Mouse (Mus musculus) adrenal gland, postnatal 36 days (tissue): ENCODE measurements around the gene Slc9a6. TPM values are rescaled to one million over a fixed set of nuclear protein-coding genes. Genes with fewer than 3 reads are reported as not detected.

Experiments
- DNase-seq, 2 experiments: peaks; one replicate each; pipeline ENCODE4 v3.0.0; 2021; ENCODE audit warnings: mixed read lengths in 1 of 2
- total RNA-seq, 2 experiments: library from RNA; stranded (reverse); gene quantifications; 2 replicates each; pipeline ENCODE4 v1.2.3; 2021

Slc9a6 gene
- total RNA-seq, 2 experiments from 2014 or later, result 32.4 to 34.6 TPM

- no peak for DNase-seq
Observed at GRCm38 (mm10) chrX:56665226-56665973, 55.8 kb downstream of the Slc9a6 start.

- DNase-seq, result no peak
Observed at GRCm38 (mm10) chrX:56667296-56667695, 57.7 kb downstream of the Slc9a6 start.

GRCm38 (mm10) chrX:56668051-56668450 is 58.5 kb downstream of the Slc9a6 start:
- DNase-seq, result no peak

- DNase-seq, result no peak
Observed at GRCm38 (mm10) chrX:56668501-56668900, 58.9 kb downstream of the Slc9a6 start.

GRCm38 (mm10) chrX:56675556-56675955 is 66.0 kb downstream of the Slc9a6 start:
- DNase-seq, result no peak

GRCm38 (mm10) chrX:56677736-56678135 is 68.2 kb downstream of the Slc9a6 start:
- DNase-seq, result no peak

- DNase-seq, result no peak
Observed at GRCm38 (mm10) chrX:56679066-56679465, 69.5 kb downstream of the Slc9a6 start.

- DNase-seq, result no peak
Observed at GRCm38 (mm10) chrX:56682156-56682720, 72.7 kb downstream of the Slc9a6 start.

- no peak for DNase-seq
Observed at GRCm38 (mm10) chrX:56683521-56683920, 74.0 kb downstream of the Slc9a6 start.

- DNase-seq, result no peak
Observed at GRCm38 (mm10) chrX:56692554-56692953, 83.0 kb downstream of the Slc9a6 start.

- no peak for DNase-seq
Observed at GRCm38 (mm10) chrX:56694539-56694938, 85.0 kb downstream of the Slc9a6 start.

GRCm38 (mm10) chrX:56697199-56697780 is 87.7 kb downstream of the Slc9a6 start:
- no peak for DNase-seq

- no peak for DNase-seq
Observed at GRCm38 (mm10) chrX:56697886-56698285, 88.3 kb downstream of the Slc9a6 start.

GRCm38 (mm10) chrX:56701261-56701660 is 91.7 kb downstream of the Slc9a6 start:
- DNase-seq, result no peak

GRCm38 (mm10) chrX:56703965-56704562 is 94.5 kb downstream of the Slc9a6 start:
- DNase-seq, result no peak

GRCm38 (mm10) chrX:56708592-56709370 is 99.2 kb downstream of the Slc9a6 start:
- DNase-seq, result no peak

- no peak for DNase-seq
Observed at GRCm38 (mm10) chrX:56710522-56710921, 101.0 kb downstream of the Slc9a6 start.

GRCm38 (mm10) chrX:56712666-56713065 is 103.1 kb downstream of the Slc9a6 start:
- no peak for DNase-seq
